Mouse (Mus musculus) MEL (cell line): ENCODE results near the gene Neu2. TPM values are rescaled to one million over a fixed set of nuclear protein-coding genes. Genes with fewer than 3 reads are reported as not detected.

Experiments
- DNase-seq: peaks from one replicate; pipeline ENCODE4 v3.0.0; 2011; ENCODE audit warnings: low read depth, low spot score
- H3K27ac ChIP-seq: 2 replicates; pipeline ENCODE4 v1.5.1; 2012; ENCODE audit warnings: low read depth, mild to moderate bottlenecking, control low read depth, low read length, moderate library complexity; ENCODE audit not compliant: control insufficient read depth
- H3K27me3 ChIP-seq, 2 experiments: fragments of 150-350 bp in 1 of 2; sonication (generic) in 1 of 2; 2 replicates each; pipeline ENCODE4 v1.6.1; 2012; ENCODE audit warnings: low read length in 2 of 2, mild to moderate bottlenecking in 2 of 2, improper control_type of control experiment in 1 of 2, moderate library complexity in 1 of 2; ENCODE audit not compliant: insufficient read depth in 2 of 2, control insufficient read depth in 1 of 2
- H3K36me3 ChIP-seq, 2 experiments: 2 replicates each; pipeline ENCODE4 v1.6.1; 2012 to 2014; ENCODE audit warnings: low read length in 2 of 2, improper control_type of control experiment in 1 of 2, inconsistent platforms in 1 of 2, mild to moderate bottlenecking in 1 of 2; ENCODE audit not compliant: insufficient read depth in 2 of 2, control insufficient read depth in 1 of 2
- H3K4me1 ChIP-seq, 2 experiments: fragments of 150-350 bp in 1 of 2; sonication (generic) in 1 of 2; 2 replicates each; pipeline ENCODE4 v1.6.1; 2012; ENCODE audit warnings: low read length in 2 of 2, improper control_type of control experiment in 1 of 2, mild to moderate bottlenecking in 1 of 2; ENCODE audit not compliant: insufficient read depth in 2 of 2, control insufficient read depth in 1 of 2
- H3K4me3 ChIP-seq, 2 experiments: fragments of 150-350 bp in 1 of 2; sonication (generic) in 1 of 2; 2 replicates each; pipeline ENCODE4 v1.5.1; 2012; ENCODE audit warnings: low read depth in 2 of 2, low read length in 2 of 2, mild to moderate bottlenecking in 2 of 2, moderate library complexity in 2 of 2, control low read depth in 1 of 2, improper control_type of control experiment in 1 of 2; ENCODE audit not compliant: control insufficient read depth in 1 of 2, insufficient read depth in 1 of 2
- H3K79me2 ChIP-seq: 2 replicates; pipeline ENCODE4 v1.6.1; 2012; ENCODE audit warnings: mild to moderate bottlenecking, low read length, moderate library complexity; ENCODE audit not compliant: control insufficient read depth, poor library complexity, insufficient read depth
- H3K9ac ChIP-seq: 2 replicates; pipeline ENCODE4 v1.6.1; 2012; ENCODE audit warnings: low read depth, mild to moderate bottlenecking, control low read depth, low read length, moderate library complexity; ENCODE audit not compliant: control insufficient read depth, poor library complexity, severe bottlenecking
- H3K9me3 ChIP-seq: fragments of 150-350 bp; sonication (generic); replicated peaks from 2 replicates; pipeline ENCODE4 v1.6.1; 2012; ENCODE audit warnings: mild to moderate bottlenecking, low read length, improper control_type of control experiment, moderate library complexity; ENCODE audit not compliant: insufficient read depth
- BHLHE40 ChIP-seq: IDR thresholded peaks from 2 replicates; pipeline ENCODE4 v1.6.1; 2012; ENCODE audit warnings: low read depth, mild to moderate bottlenecking, inconsistent platforms, low read length, improper control_type of control experiment, borderline replicate concordance
- CHD1 ChIP-seq: IDR thresholded peaks from 2 replicates; pipeline ENCODE4 v1.6.1; 2012; ENCODE audit warnings: low read depth, mild to moderate bottlenecking, inconsistent platforms, low read length, improper control_type of control experiment
- ELF1 ChIP-seq: IDR thresholded peaks from 2 replicates; pipeline ENCODE4 v1.6.1; 2014; ENCODE audit warnings: low read depth, mild to moderate bottlenecking, inconsistent platforms, low read length, improper control_type of control experiment, moderate library complexity
- EP300 ChIP-seq, 2 experiments: IDR thresholded peaks; 2 replicates each; pipeline ENCODE4 v1.6.1; 2011; ENCODE audit warnings: improper control_type of control experiment in 2 of 2, low read length in 2 of 2, low read depth in 1 of 2, mild to moderate bottlenecking in 1 of 2
- GABPA ChIP-seq: IDR thresholded peaks from 2 replicates; pipeline ENCODE4 v1.6.1; 2012; ENCODE audit warnings: low read depth, mild to moderate bottlenecking, inconsistent platforms, low read length, improper control_type of control experiment, moderate library complexity
- GATA1 ChIP-seq: IDR thresholded peaks from 2 replicates; pipeline ENCODE4 v1.6.1; 2011; ENCODE audit warnings: low read depth, low read length, improper control_type of control experiment
- HCFC1 ChIP-seq: IDR thresholded peaks from 2 replicates; pipeline ENCODE4 v1.6.1; 2012; ENCODE audit warnings: low read depth, mild to moderate bottlenecking, inconsistent platforms, low read length, improper control_type of control experiment, moderate library complexity
- KAT2A ChIP-seq: conservative IDR thresholded peaks from 2 replicates; pipeline ENCODE4 v1.6.1; 2012; ENCODE audit warnings: low read depth, low read length, improper control_type of control experiment, inconsistent platforms
- MAX ChIP-seq: IDR thresholded peaks from 2 replicates; pipeline ENCODE4 v1.6.1; 2011; ENCODE audit warnings: low read length, improper control_type of control experiment
- MAZ ChIP-seq: IDR thresholded peaks from 2 replicates; pipeline ENCODE4 v1.6.1; 2012; ENCODE audit warnings: low read depth, mild to moderate bottlenecking, inconsistent platforms, low read length, improper control_type of control experiment
- MXI1 ChIP-seq: IDR thresholded peaks from 2 replicates; pipeline ENCODE4 v1.6.1; 2011; ENCODE audit warnings: mild to moderate bottlenecking, low read depth, low read length, improper control_type of control experiment
- MYC ChIP-seq: IDR thresholded peaks from 2 replicates; pipeline ENCODE4 v1.6.1; 2011; ENCODE audit warnings: low read depth, mild to moderate bottlenecking, low read length, improper control_type of control experiment, moderate library complexity
- NELFE ChIP-seq: IDR thresholded peaks from 2 replicates; pipeline ENCODE4 v1.6.1; 2011; ENCODE audit warnings: low read depth, low read length, improper control_type of control experiment
- POLR2A ChIP-seq, 2 experiments: IDR thresholded peaks; 2 replicates each; pipeline ENCODE4 v1.6.1; 2011 to 2012; ENCODE audit warnings: low read length in 2 of 2, mild to moderate bottlenecking in 2 of 2, control low read depth in 1 of 2, improper control_type of control experiment in 1 of 2, low read depth in 1 of 2, moderate library complexity in 1 of 2; ENCODE audit not compliant: control insufficient read depth in 1 of 2, insufficient read depth in 1 of 2, poor library complexity in 1 of 2
- POLR2AphosphoS5 ChIP-seq: IDR thresholded peaks from 2 replicates; pipeline ENCODE4 v1.6.1; 2012; ENCODE audit warnings: low read depth, borderline replicate concordance, mild to moderate bottlenecking, inconsistent platforms, low read length, moderate library complexity, mixed read lengths
- RCOR1 ChIP-seq: IDR thresholded peaks from 2 replicates; pipeline ENCODE4 v1.6.1; 2012; ENCODE audit warnings: low read depth, mild to moderate bottlenecking, inconsistent platforms, low read length, improper control_type of control experiment
- SIN3A ChIP-seq: IDR thresholded peaks from 2 replicates; pipeline ENCODE4 v1.6.1; 2012; ENCODE audit warnings: low read length, improper control_type of control experiment, inconsistent platforms
- TCF12 ChIP-seq: IDR thresholded peaks from 2 replicates; pipeline ENCODE4 v1.6.1; 2014; ENCODE audit warnings: low read depth, mild to moderate bottlenecking, inconsistent platforms, low read length, improper control_type of control experiment, moderate library complexity
- USF2 ChIP-seq, 2 experiments: IDR thresholded peaks; 2 replicates each; pipeline ENCODE4 v1.6.1; 2011 to 2012; ENCODE audit warnings: improper control_type of control experiment in 2 of 2, low read length in 2 of 2, borderline replicate concordance in 1 of 2, inconsistent platforms in 1 of 2, low read depth in 1 of 2, mild to moderate bottlenecking in 1 of 2; ENCODE audit not compliant: insufficient read depth in 1 of 2
- ZKSCAN1 ChIP-seq: IDR thresholded peaks from 2 replicates; pipeline ENCODE4 v1.6.1; 2012; ENCODE audit warnings: low read depth, mild to moderate bottlenecking, inconsistent platforms, low read length, improper control_type of control experiment, moderate library complexity
- ZNF384 ChIP-seq: IDR thresholded peaks from 2 replicates; pipeline ENCODE4 v1.6.1; 2012; ENCODE audit warnings: low read depth, mild to moderate bottlenecking, inconsistent platforms, low read length, improper control_type of control experiment
- polyA plus RNA-seq, 2 experiments: library from polyadenylated mRNA; stranded (reverse) in 1 of 2; unstranded in 1 of 2; fragments of >175 nt in 1 of 2; fragments of >200 nt in 1 of 2; gene quantifications; 2 replicates each; pipeline versions ENCODE4 v1.2.1 to v1.2.4; 2012; ENCODE audit warnings: low replicate concordance in 2 of 2, low read depth in 1 of 2; ENCODE audit not compliant: insufficient read length in 2 of 2, insufficient read depth in 1 of 2, missing spikeins in 1 of 2
- total RNA-seq: library from RNA; depleted of rRNA; stranded (reverse); fragments of 300-350 nt; gene quantifications from 2 replicates; pipeline ENCODE4 v1.2.3, GENCODE M21; 2012

The Neu2 gene
- total and polyA plus RNA-seq, 3 experiments = not detected

DNA sequence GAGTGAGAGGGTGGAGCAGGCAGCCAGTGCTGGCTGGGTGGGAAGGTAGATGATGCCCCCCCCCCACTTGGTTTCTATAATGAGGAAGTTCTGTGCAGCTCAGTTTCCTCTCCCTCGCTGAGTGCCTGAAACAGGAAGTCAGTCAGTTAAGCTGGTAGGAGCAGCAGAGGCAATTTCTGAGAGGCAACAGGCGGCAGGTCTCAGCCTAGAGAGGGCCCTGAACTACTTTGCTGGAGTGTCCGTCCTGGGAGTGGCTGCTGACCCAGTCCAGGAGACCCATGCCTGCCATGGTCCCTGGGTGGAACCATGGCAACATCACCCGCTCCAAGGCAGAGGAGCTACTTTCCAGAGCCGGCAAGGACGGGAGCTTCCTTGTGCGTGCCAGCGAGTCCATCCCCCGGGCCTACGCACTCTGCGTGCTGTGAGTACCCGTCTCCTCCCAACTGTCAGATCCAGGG, 110.6 kb downstream of the Neu2 start, which contains the start of gene Inpp5d (continued):
- TF ChIP-seq CHD1 (no peak), BHLHE40 (no peak)

- Histone ChIP-seq H3K27me3 (no peaks in the 10 kb centered on the region), H3K4me3 (peak overlapping the region; percentile 81 to 85), H3K9ac (peak overlapping the region; percentile 92)
- no peak for DNase-seq
- TF ChIP-seq MYC (0 out of 2 replicates have a peak, but pooled peaks have one; percentile 14), KAT2A (no peak), SIN3A (0 out of 2 replicates have a peak, but pooled peaks have one; percentile 15), POLR2A (IDR thresholded peaks at IDR 0.05; ENCODE audit: control insufficient read depth in 1 of 2, insufficient read depth in 1 of 2, low read depth in 1 of 2, low read length in 2 of 2, poor library complexity in 1 of 2) (no peak)
- TF ChIP-seq, all 39 proteins: peak for 2
- peaks cover 0 to 38% of the 10 kb centered on the region in 2 experiments; a peak in 3 of 4 replicates for H3K36me3 ChIP-seq
- H3K79me2 ChIP-seq = peaks cover 47% of the 10 kb centered on the region
- no peaks in the 10 kb centered on the region for H3K9me3 ChIP-seq
- H3K4me1 ChIP-seq = peaks cover 24 to 48% of the 10 kb centered on the region in 2 experiments
- peak overlapping the region; percentile 97 for H3K27ac ChIP-seq
Observed at GRCm38 (mm10) chr1:87620693-87621092, 111.0 kb downstream of the Neu2 start.

- Histone ChIP-seq H3K4me1 (peaks cover 29 to 51% of the 10 kb centered on the region in 2 experiments), H3K9ac (peak overlapping the region; percentile 92), H3K27ac (peak overlapping the region; percentile 97), H3K36me3 (peaks cover 0 to 44% of the 10 kb centered on the region in 2 experiments; a peak in 3 of 4 replicates), H3K79me2 (peaks cover 50% of the 10 kb centered on the region), H3K4me3 (peak overlapping the region; percentile 81 to 85), H3K9me3 (no peaks in the 10 kb centered on the region), H3K27me3 (no peaks in the 10 kb centered on the region)
- DNase-seq = peak; percentile 67
- TF ChIP-seq ZKSCAN1 = no peak
- TF ChIP-seq MXI1 = peak; percentile 57; the same call in 1 of the 2 replicates
- TF ChIP-seq GATA1 = no peak
- TF ChIP-seq GABPA = no peak
- no peak for TF ChIP-seq USF2 (IDR thresholded peaks at IDR 0.05; ENCODE audit: borderline replicate concordance in 1 of 2, insufficient read depth in 1 of 2, low read depth in 1 of 2, low read length in 2 of 2)
- TF ChIP-seq SIN3A = no peak; the same call in 1 of the 2 replicates
- peak; percentile 11 to 44; a peak in 3 of 4 replicates for TF ChIP-seq EP300 (IDR thresholded peaks at IDR 0.05; ENCODE audit: low read depth in 1 of 2, low read length in 2 of 2)
- TF ChIP-seq ZNF384 = no peak
- TF ChIP-seq NELFE = peak; percentile 20; the same call in 1 of the 2 replicates
- peak; percentile 70; the same call in 1 of the 2 replicates for TF ChIP-seq CHD1
- TF ChIP-seq MAX = 0 out of 2 replicates have a peak, but pooled peaks have one; percentile 40
- TF ChIP-seq POLR2AphosphoS5 = no peak
- TF ChIP-seq HCFC1 = 0 out of 2 replicates have a peak, but pooled peaks have one; percentile 17
- TF ChIP-seq RCOR1 = no peak
- peak; percentile 20; the same call in 1 of the 2 replicates for TF ChIP-seq MAZ
- TF ChIP-seq ELF1 = no peak
- 0 out of 2 replicates have a peak, but pooled peaks have one; percentile 6 for TF ChIP-seq TCF12
Observed at GRCm38 (mm10) chr1:87621146-87621857, 111.6 kb downstream of the Neu2 start.
